Mouse (Mus musculus): ENCODE measurements around the gene Adamts14.

DNA sequence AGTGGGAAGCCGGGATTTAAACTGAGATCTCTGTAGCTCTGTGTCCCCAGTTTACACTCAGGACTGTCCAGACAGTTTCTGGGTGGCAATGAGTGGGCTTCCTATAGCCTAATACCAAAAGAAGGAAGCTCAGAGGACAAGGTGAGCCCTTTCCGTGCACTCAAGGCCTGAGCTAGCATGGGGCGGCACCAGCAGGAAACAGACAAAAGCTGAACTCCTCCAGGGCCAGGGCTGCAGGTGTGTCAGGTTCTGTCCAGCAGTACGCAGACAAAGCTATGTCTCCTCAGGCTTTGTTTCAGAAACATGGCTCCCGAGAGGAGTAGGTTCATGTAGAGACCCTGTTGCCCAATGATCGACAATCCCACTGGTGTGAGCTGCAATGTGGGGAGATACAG is 35.9 kb downstream of the Adamts14 start:
- TF ChIP-seq CTCF (IDR thresholded peaks at IDR 0.05; ENCODE audit: low read depth, low read length) (no peak), POLR2A (IDR thresholded peaks at IDR 0.05; ENCODE audit: borderline replicate concordance, low read depth, low read length) (no peak)
